Mouse (Mus musculus): ENCODE measurements at regions not wholly inside any gene's neighbourhood (a gene's known extent, or its start where the extent isn't known, plus 50 kb on each side); places are given as distances from the start of the nearest gene placed in this dataset.
"Not testable (repeated sequence)": the region's sequence is repeated elsewhere in the genome, so short reads cannot be mapped to it uniquely, and the experiment has no call there.

DNA sequence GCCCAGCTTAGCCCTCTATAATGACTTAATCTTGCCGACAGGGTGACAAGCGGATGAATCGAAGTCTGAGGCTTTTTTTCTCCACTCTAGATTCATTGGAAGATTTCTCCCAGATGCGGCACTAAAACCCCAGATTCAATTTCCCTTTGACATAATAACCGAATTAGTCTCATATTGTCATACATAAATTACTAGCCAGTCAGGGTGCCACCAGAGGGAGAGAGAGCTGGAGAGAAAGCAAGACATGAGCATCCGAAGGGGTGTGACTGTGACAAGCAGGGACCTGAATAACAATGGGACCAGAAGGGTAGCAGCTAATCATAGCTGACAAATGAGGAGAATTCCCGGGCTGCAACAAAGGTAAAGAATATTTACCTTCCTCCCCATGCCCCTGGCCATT is 194.5 kb upstream of the Nectin1 start:
- Histone ChIP-seq H3K4me1 (ENCODE audit: control insufficient read depth, insufficient read depth, low read length) (peaks cover 4% of the 10 kb centered on the region; the same call in 1 of the 2 replicates), H3K27ac (ENCODE audit: insufficient read depth, low read length) (no peak overlapping the region), H3K27me3 (ENCODE audit: control insufficient read depth, insufficient read depth, low read length) (no peaks in the 10 kb centered on the region; the same call in 1 of the 2 replicates), H3K4me3 (replicated peaks; ENCODE audit: insufficient read depth, low read depth, low read length) (no peak overlapping the region)
- no peak for DNase-seq
- 45% methylated on average over 7 of the region's 7 CpGs for WGBS
- no peak for TF ChIP-seq POLR2A (IDR thresholded peaks at IDR 0.05; ENCODE audit: borderline replicate concordance, insufficient read depth, low read length)
- no peak for TF ChIP-seq CTCF (IDR thresholded peaks at IDR 0.05; ENCODE audit: borderline replicate concordance, insufficient read depth, low read depth, low read length)

GRCm38 (mm10) chr9:43552758-43553157 is 191.0 kb upstream of the Nectin1 start:
- not testable (repeated sequence) for H3K27ac ChIP-seq (ENCODE audit: insufficient read depth, low read length); DNase-seq; H3K4me1 ChIP-seq (ENCODE audit: control insufficient read depth, insufficient read depth, low read length); H3K27me3 ChIP-seq (ENCODE audit: control insufficient read depth, insufficient read depth, low read length); H3K4me3 ChIP-seq (replicated peaks; ENCODE audit: insufficient read depth, low read depth, low read length)
- 96% methylated on average over 1 of the region's 1 CpGs for whole genome bisulfite sequencing

DNA sequence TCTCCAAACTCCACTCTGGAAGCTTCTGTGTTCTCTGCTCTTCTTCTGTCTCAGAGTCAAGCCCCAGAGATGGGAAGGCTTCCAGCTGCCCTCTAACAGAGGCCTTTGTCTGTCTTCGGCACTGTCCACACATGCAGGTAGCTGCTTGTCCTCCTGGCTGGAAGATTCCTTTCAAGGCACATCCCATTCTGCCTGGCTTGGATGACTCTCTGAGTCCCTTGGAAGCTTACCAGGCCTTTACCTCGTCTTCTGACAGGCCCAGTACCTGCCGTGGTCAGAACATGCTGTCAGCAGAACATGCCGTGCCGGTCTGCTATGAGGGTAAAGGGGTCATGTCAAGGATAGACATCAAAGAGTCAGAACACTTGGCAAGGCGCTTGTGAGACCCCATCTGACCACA is 181.8 kb upstream of the Nectin1 start:
- Histone ChIP-seq H3K27ac (ENCODE audit: insufficient read depth, low read length) (no peak overlapping the region), H3K27me3 (ENCODE audit: control insufficient read depth, insufficient read depth, low read length) (no peaks in the 10 kb centered on the region), H3K4me1 (ENCODE audit: control insufficient read depth, insufficient read depth, low read length) (no peaks in the 10 kb centered on the region), H3K4me3 (replicated peaks; ENCODE audit: insufficient read depth, low read depth, low read length) (no peak overlapping the region)
- 76% methylated on average over 6 of the region's 6 CpGs for WGBS
- no peak for DNase-seq
- TF ChIP-seq CTCF (IDR thresholded peaks at IDR 0.05; ENCODE audit: borderline replicate concordance, insufficient read depth, low read depth, low read length): no peak
- TF ChIP-seq POLR2A (IDR thresholded peaks at IDR 0.05; ENCODE audit: borderline replicate concordance, insufficient read depth, low read length): no peak

GRCm38 (mm10) chr9:43564239-43564906 is 179.4 kb upstream of the Nectin1 start:
- H3K4me1 ChIP-seq (ENCODE audit: control insufficient read depth, insufficient read depth, low read length): peaks cover 4% of the 10 kb centered on the region; the same call in 1 of the 2 replicates
- TF ChIP-seq CTCF (IDR thresholded peaks at IDR 0.05; ENCODE audit: borderline replicate concordance, insufficient read depth, low read depth, low read length) (no peak), POLR2A (IDR thresholded peaks at IDR 0.05; ENCODE audit: borderline replicate concordance, insufficient read depth, low read length) (no peak)
- WGBS: 68% methylated on average over 22 of the region's 22 CpGs
- no peak overlapping the region for H3K27ac ChIP-seq (ENCODE audit: insufficient read depth, low read length)
- no peak for DNase-seq
- H3K4me3 ChIP-seq (replicated peaks; ENCODE audit: insufficient read depth, low read depth, low read length): no peak overlapping the region
- H3K27me3 ChIP-seq (ENCODE audit: control insufficient read depth, insufficient read depth, low read length): no peaks in the 10 kb centered on the region

DNA sequence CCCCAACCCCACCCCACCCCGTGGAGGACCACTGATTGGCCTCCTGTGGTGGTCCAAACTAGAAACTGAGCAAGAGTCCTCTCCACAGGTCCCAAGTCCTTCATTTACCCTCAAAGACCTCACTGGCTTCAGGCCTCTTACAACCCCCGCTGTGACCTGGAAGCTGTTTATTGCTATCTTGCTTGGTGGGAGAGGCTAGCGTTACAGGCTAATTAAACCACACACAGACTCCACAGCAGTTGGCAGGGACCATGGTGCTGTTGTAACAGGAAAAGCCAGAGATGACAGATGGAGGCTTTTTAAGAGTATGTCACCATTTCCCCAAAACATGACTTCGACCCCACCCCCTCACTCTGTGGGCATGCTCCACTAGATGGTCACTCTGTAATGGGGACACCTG is 174.9 kb upstream of the Nectin1 start:
- H3K4me1 ChIP-seq (ENCODE audit: control insufficient read depth, insufficient read depth, low read length): peaks cover 4% of the 10 kb centered on the region; the same call in 1 of the 2 replicates
- H3K27me3 ChIP-seq (ENCODE audit: control insufficient read depth, insufficient read depth, low read length): no peaks in the 10 kb centered on the region
- DNase-seq: no peak
- H3K27ac ChIP-seq (ENCODE audit: insufficient read depth, low read length): no peak overlapping the region
- 11% methylated on average over 4 of the region's 4 CpGs for WGBS
- H3K4me3 ChIP-seq (replicated peaks; ENCODE audit: insufficient read depth, low read depth, low read length): no peak overlapping the region
- no peak for TF ChIP-seq POLR2A (IDR thresholded peaks at IDR 0.05; ENCODE audit: borderline replicate concordance, insufficient read depth, low read length)
- TF ChIP-seq CTCF (IDR thresholded peaks at IDR 0.05; ENCODE audit: borderline replicate concordance, insufficient read depth, low read depth, low read length): no peak

GRCm38 (mm10) chr9:43571086-43571485 is 172.7 kb upstream of the Nectin1 start:
- whole genome bisulfite sequencing: 26% methylated on average over 6 of the region's 6 CpGs
- Histone ChIP-seq H3K4me3 (replicated peaks; ENCODE audit: insufficient read depth, low read depth, low read length) (no peak overlapping the region), H3K27ac (ENCODE audit: insufficient read depth, low read length) (no peak overlapping the region), H3K27me3 (ENCODE audit: control insufficient read depth, insufficient read depth, low read length) (no peaks in the 10 kb centered on the region), H3K4me1 (ENCODE audit: control insufficient read depth, insufficient read depth, low read length) (peaks cover 4% of the 10 kb centered on the region; the same call in 1 of the 2 replicates)
- DNase-seq: peak; percentile 38 to 60
- no peak for TF ChIP-seq POLR2A (IDR thresholded peaks at IDR 0.05; ENCODE audit: borderline replicate concordance, insufficient read depth, low read length)
- TF ChIP-seq CTCF (IDR thresholded peaks at IDR 0.05; ENCODE audit: borderline replicate concordance, insufficient read depth, low read depth, low read length): no peak

DNA sequence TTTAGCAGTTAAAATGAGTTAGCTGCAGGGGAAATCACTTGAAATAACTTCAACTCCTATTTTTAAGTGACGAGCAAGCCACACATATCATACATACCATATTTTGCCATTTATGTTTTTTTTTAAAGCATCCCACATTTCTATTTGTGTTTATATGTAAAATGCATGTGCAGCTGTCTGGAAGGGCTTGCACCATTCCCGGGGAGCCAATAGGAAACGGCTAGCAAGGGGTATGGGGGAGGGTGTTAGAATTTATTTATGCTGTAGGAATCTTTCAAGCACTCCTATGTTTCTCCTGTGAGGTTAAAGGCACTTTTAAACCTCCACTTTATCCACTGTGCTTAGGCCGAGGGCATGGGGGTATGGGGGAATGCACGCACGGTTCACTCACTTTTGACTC is 168.1 kb upstream of the Nectin1 start:
- no peak for DNase-seq
- Histone ChIP-seq H3K27me3 (ENCODE audit: control insufficient read depth, insufficient read depth, low read length) (no peaks in the 10 kb centered on the region), H3K4me3 (replicated peaks; ENCODE audit: insufficient read depth, low read depth, low read length) (no peak overlapping the region), H3K4me1 (ENCODE audit: control insufficient read depth, insufficient read depth, low read length) (no peaks in the 10 kb centered on the region), H3K27ac (ENCODE audit: insufficient read depth, low read length) (no peak overlapping the region)
- no peak for TF ChIP-seq POLR2A (IDR thresholded peaks at IDR 0.05; ENCODE audit: borderline replicate concordance, insufficient read depth, low read length)
- no peak for TF ChIP-seq CTCF (IDR thresholded peaks at IDR 0.05; ENCODE audit: borderline replicate concordance, insufficient read depth, low read depth, low read length)
- 95% methylated on average over 6 of the region's 6 CpGs for WGBS

DNA sequence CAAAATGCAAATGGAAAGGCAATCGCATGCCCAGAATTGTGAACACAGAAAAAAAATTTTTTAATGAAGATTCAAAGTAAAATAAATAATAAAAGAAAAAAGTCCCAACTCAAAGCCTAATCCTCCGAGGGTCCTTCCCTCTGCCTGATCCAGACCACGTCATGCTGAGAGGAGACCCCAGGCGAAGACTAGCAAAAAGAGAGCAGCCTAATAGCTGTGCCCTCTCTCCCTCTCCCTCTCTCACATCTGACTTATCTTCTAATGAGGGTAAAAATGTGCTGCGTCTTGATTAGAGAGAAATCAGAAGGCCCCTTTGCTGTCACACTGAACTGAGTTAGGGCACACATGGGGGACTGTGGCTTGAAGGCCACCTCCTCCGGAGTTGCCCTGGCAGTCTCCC is 163.1 kb upstream of the Nectin1 start:
- Histone ChIP-seq H3K4me1 (ENCODE audit: control insufficient read depth, insufficient read depth, low read length) (no peaks in the 10 kb centered on the region), H3K27me3 (ENCODE audit: control insufficient read depth, insufficient read depth, low read length) (no peaks in the 10 kb centered on the region)
- WGBS: 59% methylated on average over 6 of the region's 6 CpGs

More for the DNA sequence above, 163.1 kb upstream of the Nectin1 start:
- TF ChIP-seq POLR2A (IDR thresholded peaks at IDR 0.05; ENCODE audit: borderline replicate concordance, insufficient read depth, low read length) (no peak), CTCF (IDR thresholded peaks at IDR 0.05; ENCODE audit: borderline replicate concordance, insufficient read depth, low read depth, low read length) (no peak)
- Histone ChIP-seq H3K4me3 (replicated peaks; ENCODE audit: insufficient read depth, low read depth, low read length) (no peak overlapping the region), H3K27ac (ENCODE audit: insufficient read depth, low read length) (no peak overlapping the region)
- no peak for DNase-seq

Measured in cerebellum, adult 2 months (tissue).